Mouse (Mus musculus): ENCODE results near the gene 1700001C19Rik. TPM values are rescaled to one million over a fixed set of nuclear protein-coding genes. Genes with fewer than 3 reads are reported as not detected.

The 1700001C19Rik gene
- polyA plus RNA-seq, 1 experiment from 2014 or later = 0.12 TPM

- 66% methylated on average over 11 of the region's 11 CpGs for WGBS
- Histone ChIP-seq H3K9ac (ENCODE audit: low read length) (no peak overlapping the region), H3K27me3 (ENCODE audit: control insufficient read depth, insufficient read depth, low read length) (peaks cover 40% of the 10 kb centered on the region), H3K36me3 (ENCODE audit: control insufficient read depth, insufficient read depth, low read length) (no peaks in the 10 kb centered on the region), H3K4me3 (ENCODE audit: low read depth, low read length) (no peak overlapping the region), H3K27ac (replicated peaks; ENCODE audit: low read depth, low read length) (no peak overlapping the region), H3K9me3 (ENCODE audit: control insufficient read depth, low read length) (no peaks in the 10 kb centered on the region), H3K4me2 (ENCODE audit: low read depth, severe bottlenecking) (no peak overlapping the region), H3K4me1 (ENCODE audit: control insufficient read depth, insufficient read depth, low read length) (peaks cover 4% of the 10 kb centered on the region; the same call in 1 of the 2 replicates)
- no peak for DNase-seq (ENCODE audit: low spot score)
- ATAC-seq (ENCODE audit: insufficient number of reproducible peaks, low FRiP score, low TSS enrichment, low read depth) = no peak
Observed at GRCm38 (mm10) chr17:47467659-47468058, 30.5 kb upstream of the 1700001C19Rik start.

DNA sequence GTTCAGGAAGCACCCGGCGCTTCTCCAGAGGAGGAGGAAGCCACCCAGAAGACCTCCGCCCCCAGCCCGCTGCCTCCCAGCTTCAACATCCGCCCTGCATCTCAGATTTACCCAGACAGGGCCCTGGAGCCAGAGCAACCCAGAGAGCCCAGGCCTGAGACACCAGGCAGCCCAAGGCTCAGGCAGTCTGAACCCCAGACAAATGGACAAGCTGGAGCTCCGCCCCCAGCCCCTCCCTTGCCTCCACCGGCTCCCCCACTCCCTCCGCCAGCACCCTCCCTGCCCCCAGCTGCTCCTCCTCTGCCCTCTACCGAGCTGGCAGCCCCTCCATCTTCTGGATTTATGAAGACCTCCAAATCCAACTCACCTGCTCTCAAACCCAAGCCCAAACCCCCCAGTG, 29.1 kb upstream of the 1700001C19Rik start:
- Histone ChIP-seq H3K4me1 (ENCODE audit: control insufficient read depth, insufficient read depth, low read length) (peaks cover 4% of the 10 kb centered on the region; the same call in 1 of the 2 replicates), H3K27ac (replicated peaks; ENCODE audit: low read depth, low read length) (no peak overlapping the region), H3K9ac (ENCODE audit: low read length) (no peak overlapping the region), H3K36me3 (ENCODE audit: control insufficient read depth, insufficient read depth, low read length) (no peaks in the 10 kb centered on the region), H3K9me3 (ENCODE audit: control insufficient read depth, low read length) (no peaks in the 10 kb centered on the region), H3K27me3 (ENCODE audit: control insufficient read depth, insufficient read depth, low read length) (peaks cover 40% of the 10 kb centered on the region), H3K4me2 (ENCODE audit: low read depth, severe bottlenecking) (no peak overlapping the region), H3K4me3 (ENCODE audit: low read depth, low read length) (no peak overlapping the region)
- DNase-seq (ENCODE audit: low spot score) (no peak), ATAC-seq (ENCODE audit: insufficient number of reproducible peaks, low FRiP score, low TSS enrichment, low read depth) (no peak)
- WGBS = 40% methylated on average over 9 of the region's 9 CpGs

DNA sequence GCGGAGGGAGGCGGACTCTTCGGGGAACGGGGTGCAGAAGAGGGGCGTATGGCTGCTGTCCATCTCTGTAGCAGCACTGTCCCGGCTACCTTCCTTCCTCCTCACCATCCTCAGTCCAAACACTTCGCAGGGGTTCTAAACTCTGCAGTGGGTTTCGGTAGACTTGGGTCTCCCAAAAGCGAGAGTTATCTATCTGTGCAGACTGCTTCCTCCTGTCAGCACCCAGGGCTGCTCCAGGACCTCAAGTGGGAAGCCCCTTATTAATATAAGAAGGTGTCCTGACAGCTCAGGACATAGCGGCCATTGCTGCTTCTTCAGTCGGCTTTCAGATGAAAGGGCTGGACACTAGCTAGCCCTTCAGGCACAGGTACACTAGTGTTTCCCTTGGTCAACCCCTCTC, 27.8 kb upstream of the 1700001C19Rik start:
- no peak overlapping the region for H3K4me3 ChIP-seq (ENCODE audit: low read depth, low read length)
- H3K4me2 ChIP-seq (ENCODE audit: low read depth, severe bottlenecking) = no peak overlapping the region
- 86% methylated on average over 11 of the region's 11 CpGs for WGBS
- H3K27me3 ChIP-seq (ENCODE audit: control insufficient read depth, insufficient read depth, low read length) = peaks cover 40% of the 10 kb centered on the region
- H3K9ac ChIP-seq (ENCODE audit: low read length) = no peak overlapping the region
- ATAC-seq (ENCODE audit: insufficient number of reproducible peaks, low FRiP score, low TSS enrichment, low read depth) (no peak), DNase-seq (ENCODE audit: low spot score) (no peak)
- H3K27ac ChIP-seq (replicated peaks; ENCODE audit: low read depth, low read length) = no peak overlapping the region
- H3K4me1 ChIP-seq (ENCODE audit: control insufficient read depth, insufficient read depth, low read length) = peaks cover 4% of the 10 kb centered on the region; the same call in 1 of the 2 replicates
- no peaks in the 10 kb centered on the region for H3K9me3 ChIP-seq (ENCODE audit: control insufficient read depth, low read length)
- no peaks in the 10 kb centered on the region for H3K36me3 ChIP-seq (ENCODE audit: control insufficient read depth, insufficient read depth, low read length)

DNA sequence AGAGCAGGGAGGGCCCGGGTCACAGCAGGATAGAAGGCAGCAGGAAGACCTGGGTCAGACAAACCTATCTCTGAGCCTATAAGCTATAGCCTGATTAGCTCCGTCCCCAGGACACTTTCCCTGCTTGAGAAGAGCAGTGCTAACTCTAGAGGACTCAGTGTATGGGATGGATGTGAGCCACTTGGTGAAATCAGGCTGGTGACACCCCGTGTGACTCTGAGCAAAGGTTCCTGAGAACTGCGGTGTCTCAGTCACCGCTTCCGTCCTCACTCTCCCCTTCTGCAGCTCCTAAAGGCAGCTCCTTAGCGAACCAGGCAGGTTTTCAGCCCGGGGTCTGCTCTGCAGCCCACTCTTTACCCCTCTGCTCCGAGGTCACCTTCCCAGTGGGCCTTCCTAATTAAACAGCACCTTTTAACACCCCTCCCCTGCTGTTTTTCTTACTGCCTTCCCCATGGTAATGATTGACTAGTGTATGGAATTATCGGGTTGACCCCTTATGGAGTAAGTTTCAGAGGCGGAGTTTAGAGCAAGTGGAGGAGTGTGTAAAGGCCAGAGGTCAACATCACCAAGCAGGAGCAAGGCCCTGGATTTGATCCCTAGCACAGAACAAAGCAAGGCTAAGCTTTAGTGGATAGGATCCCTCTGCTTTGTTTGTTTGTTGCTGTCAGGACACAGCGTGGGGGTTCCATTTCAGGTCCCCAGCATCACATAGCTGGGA, 27.2 kb upstream of the 1700001C19Rik start:
- WGBS = 45% methylated on average over 12 of the region's 12 CpGs
- H3K27me3 ChIP-seq (ENCODE audit: control insufficient read depth, insufficient read depth, low read length) = peaks cover 35% of the 10 kb centered on the region
- no peaks in the 10 kb centered on the region for H3K9me3 ChIP-seq (ENCODE audit: control insufficient read depth, low read length)
- no peak overlapping the region for H3K27ac ChIP-seq (replicated peaks; ENCODE audit: low read depth, low read length)
- H3K9ac ChIP-seq (ENCODE audit: low read length) = no peak overlapping the region
- peaks cover 4% of the 10 kb centered on the region; the same call in 1 of the 2 replicates for H3K4me1 ChIP-seq (ENCODE audit: control insufficient read depth, insufficient read depth, low read length)
- ATAC-seq (ENCODE audit: insufficient number of reproducible peaks, low FRiP score, low TSS enrichment, low read depth) (no peak), DNase-seq (ENCODE audit: low spot score) (no peak)
- no peak overlapping the region for H3K4me2 ChIP-seq (ENCODE audit: low read depth, severe bottlenecking)
- no peak overlapping the region for H3K4me3 ChIP-seq (ENCODE audit: low read depth, low read length)
- no peaks in the 10 kb centered on the region for H3K36me3 ChIP-seq (ENCODE audit: control insufficient read depth, insufficient read depth, low read length)

DNA sequence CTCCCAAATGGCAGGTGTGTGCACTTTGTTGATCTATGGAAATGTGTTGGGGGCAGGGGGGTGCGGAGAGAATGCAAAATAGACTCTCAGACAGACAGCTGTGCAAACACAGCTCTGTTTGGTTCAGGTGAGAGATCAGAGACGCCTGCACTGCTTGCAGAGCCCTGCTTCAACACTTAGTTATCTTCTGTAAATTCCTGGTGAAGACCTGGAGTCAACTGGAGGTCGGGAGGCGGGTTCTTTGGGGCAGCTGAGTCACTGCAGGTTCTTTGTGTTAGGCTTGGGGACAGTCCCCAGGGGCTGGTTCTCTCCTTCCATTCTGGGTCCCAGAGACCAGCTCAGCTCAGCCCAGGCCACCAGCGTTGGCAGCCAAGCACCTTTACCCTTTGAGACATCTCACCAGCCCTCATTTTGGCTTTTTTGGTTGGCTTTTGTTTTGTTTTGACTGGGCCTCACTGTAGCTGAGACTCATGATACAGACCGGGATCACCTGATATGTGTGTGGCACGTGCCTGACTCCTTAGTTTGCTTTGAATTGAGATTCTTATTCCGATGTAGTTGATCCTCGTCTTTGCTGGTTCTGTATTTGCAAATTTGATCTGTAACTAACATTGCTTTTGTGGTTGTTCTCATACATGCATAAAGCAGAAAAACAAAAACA, 25.7 kb upstream of the 1700001C19Rik start:
- Histone ChIP-seq H3K4me2 (ENCODE audit: low read depth, severe bottlenecking) (no peak overlapping the region), H3K9me3 (ENCODE audit: control insufficient read depth, low read length) (no peaks in the 10 kb centered on the region), H3K4me3 (ENCODE audit: low read depth, low read length) (no peak overlapping the region), H3K27ac (replicated peaks; ENCODE audit: low read depth, low read length) (no peak overlapping the region), H3K27me3 (ENCODE audit: control insufficient read depth, insufficient read depth, low read length) (peaks cover 20% of the 10 kb centered on the region), H3K9ac (ENCODE audit: low read length) (no peak overlapping the region), H3K4me1 (ENCODE audit: control insufficient read depth, insufficient read depth, low read length) (peaks cover 4% of the 10 kb centered on the region; the same call in 1 of the 2 replicates), H3K36me3 (ENCODE audit: control insufficient read depth, insufficient read depth, low read length) (no peaks in the 10 kb centered on the region)
- ATAC-seq (ENCODE audit: insufficient number of reproducible peaks, low FRiP score, low TSS enrichment, low read depth) = no peak
- WGBS = 47% methylated on average over 9 of the region's 9 CpGs
- no peak for DNase-seq (ENCODE audit: low spot score)

- Histone ChIP-seq H3K27me3 (ENCODE audit: control insufficient read depth, insufficient read depth, low read length) (peaks cover 13% of the 10 kb centered on the region), H3K4me2 (ENCODE audit: low read depth, severe bottlenecking) (no peak overlapping the region), H3K4me1 (ENCODE audit: control insufficient read depth, insufficient read depth, low read length) (peaks cover 4% of the 10 kb centered on the region; the same call in 1 of the 2 replicates), H3K9ac (ENCODE audit: low read length) (no peak overlapping the region), H3K9me3 (ENCODE audit: control insufficient read depth, low read length) (no peaks in the 10 kb centered on the region), H3K4me3 (ENCODE audit: low read depth, low read length) (no peak overlapping the region), H3K27ac (replicated peaks; ENCODE audit: low read depth, low read length) (no peak overlapping the region), H3K36me3 (ENCODE audit: control insufficient read depth, insufficient read depth, low read length) (no peaks in the 10 kb centered on the region)
- DNase-seq (ENCODE audit: low spot score) (no peak), ATAC-seq (ENCODE audit: insufficient number of reproducible peaks, low FRiP score, low TSS enrichment, low read depth) (no peak)
- 82% methylated on average over 7 of the region's 7 CpGs for WGBS
Observed at GRCm38 (mm10) chr17:47462209-47462608, 25.0 kb upstream of the 1700001C19Rik start.

DNA sequence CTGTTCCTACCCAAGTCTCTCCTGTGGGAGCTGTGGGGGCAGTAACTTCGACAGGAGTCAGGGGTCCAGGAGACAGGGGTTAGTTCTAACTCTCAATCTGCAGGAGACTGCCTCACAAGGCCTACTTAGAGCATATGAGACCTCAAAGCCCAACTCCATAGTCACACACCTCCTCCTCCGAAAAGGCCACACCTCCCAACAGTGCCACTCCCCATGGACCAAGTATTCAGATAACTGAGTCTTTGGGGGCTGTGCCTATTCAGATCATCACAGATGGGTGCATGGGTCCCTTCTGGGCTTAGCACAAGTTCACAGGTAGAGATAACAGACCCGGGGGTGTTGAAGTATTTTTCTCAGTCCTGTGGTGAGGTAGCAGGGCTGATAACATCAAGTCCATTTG, 24.5 kb upstream of the 1700001C19Rik start:
- WGBS = 76% methylated on average over 3 of the region's 3 CpGs
- ATAC-seq (ENCODE audit: insufficient number of reproducible peaks, low FRiP score, low TSS enrichment, low read depth) = no peak
- Histone ChIP-seq H3K27me3 (ENCODE audit: control insufficient read depth, insufficient read depth, low read length) (peaks cover 10% of the 10 kb centered on the region; the same call in 1 of the 2 replicates), H3K4me2 (ENCODE audit: low read depth, severe bottlenecking) (no peak overlapping the region), H3K27ac (replicated peaks; ENCODE audit: low read depth, low read length) (no peak overlapping the region), H3K36me3 (ENCODE audit: control insufficient read depth, insufficient read depth, low read length) (no peaks in the 10 kb centered on the region), H3K4me3 (ENCODE audit: low read depth, low read length) (no peak overlapping the region), H3K9me3 (ENCODE audit: control insufficient read depth, low read length) (no peaks in the 10 kb centered on the region), H3K4me1 (ENCODE audit: control insufficient read depth, insufficient read depth, low read length) (peaks cover 4% of the 10 kb centered on the region; the same call in 1 of the 2 replicates), H3K9ac (ENCODE audit: low read length) (no peak overlapping the region)
- no peak for DNase-seq (ENCODE audit: low spot score)

DNA sequence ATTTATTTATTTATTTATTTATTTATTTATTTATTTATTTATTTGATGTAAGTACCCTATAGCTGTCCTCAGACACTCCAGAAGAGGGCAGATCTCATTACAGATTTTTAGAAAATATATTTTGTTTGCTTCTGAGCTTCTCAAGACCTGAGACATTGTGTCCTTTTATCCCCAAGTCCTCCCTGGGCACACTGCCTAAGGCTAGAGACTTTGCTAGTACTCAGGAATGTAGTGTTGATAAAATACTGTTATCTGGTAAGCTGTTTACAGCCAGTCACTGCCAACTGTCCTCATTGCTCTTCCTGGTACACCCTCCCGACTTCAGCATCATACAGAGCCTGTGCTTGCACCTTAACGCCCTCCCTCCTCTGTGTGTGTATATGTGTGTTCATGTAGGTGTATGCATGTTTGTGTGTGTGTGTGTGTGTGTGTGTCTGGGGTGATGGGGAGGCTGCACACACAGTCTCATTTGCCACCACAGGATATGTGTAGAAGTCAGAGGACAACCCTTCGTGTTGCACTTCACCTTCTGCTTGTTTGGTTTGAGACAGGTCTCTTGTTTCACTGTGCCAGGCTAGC, 22.3 kb upstream of the 1700001C19Rik start:
- no peak overlapping the region for H3K4me2 ChIP-seq (ENCODE audit: low read depth, severe bottlenecking)
- 72% methylated on average over 3 of the region's 3 CpGs for WGBS
- DNase-seq (ENCODE audit: low spot score) (no peak), ATAC-seq (ENCODE audit: insufficient number of reproducible peaks, low FRiP score, low TSS enrichment, low read depth) (no peak)
- H3K9ac ChIP-seq (ENCODE audit: low read length) = no peak overlapping the region
- H3K36me3 ChIP-seq (ENCODE audit: control insufficient read depth, insufficient read depth, low read length) = no peaks in the 10 kb centered on the region
- H3K4me1 ChIP-seq (ENCODE audit: control insufficient read depth, insufficient read depth, low read length) = no peaks in the 10 kb centered on the region
- no peak overlapping the region for H3K27ac ChIP-seq (replicated peaks; ENCODE audit: low read depth, low read length)
- no peak overlapping the region for H3K4me3 ChIP-seq (ENCODE audit: low read depth, low read length)
- H3K27me3 ChIP-seq (ENCODE audit: control insufficient read depth, insufficient read depth, low read length) = peaks cover 2% of the 10 kb centered on the region; the same call in 1 of the 2 replicates
- no peaks in the 10 kb centered on the region for H3K9me3 ChIP-seq (ENCODE audit: control insufficient read depth, low read length)

Data from limb, embryonic 11.5 days (tissue).